Mouse (Mus musculus) stomach, embryonic 16.5 days (tissue): ENCODE results near the gene Nebl. TPM values are rescaled to one million over a fixed set of nuclear protein-coding genes. Genes with fewer than 3 reads are reported as not detected.

Experiments used
- ATAC-seq: fragments of 200-750 bp; cut with Nextera tagmentation; 2 replicates; pipeline ENCODE4 v1.8.0; 2017; ENCODE audit warnings: moderate number of reproducible peaks, moderate TSS enrichment; ENCODE audit not compliant: insufficient read depth, low FRiP score
- H3K27ac ChIP-seq: fragments of 300-500 bp; sonication (generic); 2 replicates; pipeline ENCODE4 v1.5.1; 2014; ENCODE audit warnings: low read length
- H3K27me3 ChIP-seq: fragments of 300-500 bp; sonication (generic); 2 replicates; pipeline ENCODE4 v1.6.1; 2014; ENCODE audit warnings: low read length, control low read depth, mixed read lengths; ENCODE audit not compliant: control insufficient read depth, insufficient read depth
- H3K36me3 ChIP-seq: fragments of 300-500 bp; sonication (generic); 2 replicates; pipeline ENCODE4 v1.6.1; 2014; ENCODE audit warnings: low read length; ENCODE audit not compliant: control insufficient read depth, insufficient read depth
- H3K4me1 ChIP-seq: fragments of 300-500 bp; sonication (generic); 2 replicates; pipeline ENCODE4 v1.6.1; 2014; ENCODE audit warnings: low read length, control low read depth, mixed read lengths; ENCODE audit not compliant: control insufficient read depth, insufficient read depth
- H3K4me2 ChIP-seq: fragments of 300-500 bp; sonication (generic); 2 replicates; pipeline ENCODE4 v1.6.1; 2014; ENCODE audit warnings: low read depth, low read length, mixed read lengths
- H3K4me3 ChIP-seq: fragments of 300-500 bp; sonication (generic); replicated peaks from 2 replicates; pipeline ENCODE4 v1.5.1; 2014; ENCODE audit warnings: mild to moderate bottlenecking, low read length
- H3K9ac ChIP-seq: fragments of 300-500 bp; sonication (generic); 2 replicates; pipeline ENCODE4 v1.6.1; 2014; ENCODE audit warnings: low read length
- H3K9me3 ChIP-seq: fragments of 300-500 bp; sonication (generic); replicated peaks from 2 replicates; pipeline ENCODE4 v1.6.1; 2016; ENCODE audit warnings: low read length, control low read depth; ENCODE audit not compliant: control insufficient read depth
- WGBS: fragments of 180-500 bp; shearing (Covaris S2); extraction: QIAGEN DNeasy Blood & Tissue Kit; methylation state at CpG from one replicate; pipeline ENCODE4 v1.1.7; 2014; 5-methylcytosine and 5-hydroxymethylcytosine counted together
- polyA plus RNA-seq: library from polyadenylated mRNA; unstranded; fragments of >200 nt; fragmentation: Nextera tagmentation; extraction: Ambion mirVana; gene quantifications from 2 replicates; pipeline ENCODE4 v1.2.1, GENCODE M21; 2015

The Nebl gene
- polyA plus RNA-seq, 1 experiment from 2014 or later, result 9.1 TPM

- H3K27me3 ChIP-seq, result no peaks in the 10 kb centered on the region
- H3K4me3 ChIP-seq, result no peak overlapping the region
- WGBS, result 72% methylated on average over 4 of the region's 4 CpGs
- H3K9me3 ChIP-seq, result no peaks in the 10 kb centered on the region
- no peak overlapping the region for H3K9ac ChIP-seq
- H3K4me2 ChIP-seq, result no peak overlapping the region
- H3K27ac ChIP-seq, result no peak overlapping the region
- ATAC-seq, result no peak
- no peaks in the 10 kb centered on the region for H3K36me3 ChIP-seq
- no peaks in the 10 kb centered on the region for H3K4me1 ChIP-seq
Observed at GRCm38 (mm10) chr2:17698161-17699087, 32.8 kb downstream of the Nebl start.

- Histone ChIP-seq H3K27ac (no peak overlapping the region), H3K9me3 (no peaks in the 10 kb centered on the region), H3K36me3 (no peaks in the 10 kb centered on the region), H3K9ac (no peak overlapping the region), H3K27me3 (no peaks in the 10 kb centered on the region), H3K4me3 (no peak overlapping the region), H3K4me1 (no peaks in the 10 kb centered on the region), H3K4me2 (no peak overlapping the region)
- 81% methylated on average over 2 of the region's 2 CpGs for WGBS
- ATAC-seq, result no peak
Observed at GRCm38 (mm10) chr2:17692926-17693325, 38.3 kb downstream of the Nebl start.

DNA sequence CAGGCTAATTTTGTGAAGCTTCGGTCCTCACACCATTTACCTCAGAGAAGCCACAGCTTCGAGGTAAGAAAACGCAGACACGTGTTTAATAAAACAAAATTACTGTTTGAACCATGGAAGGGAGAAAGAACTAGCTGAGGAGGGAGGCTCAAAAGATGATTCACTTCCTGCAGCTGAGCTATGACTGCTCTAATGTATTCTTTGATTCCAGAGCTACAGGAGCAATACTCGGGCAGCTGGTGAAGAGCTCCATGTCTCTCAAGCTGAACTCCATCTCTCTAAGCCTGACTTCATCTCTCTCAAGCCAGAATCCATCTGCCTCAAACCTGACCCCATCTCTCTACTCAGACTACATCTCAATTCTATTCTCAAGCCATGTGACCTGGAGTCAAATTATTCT lies 41.0 kb downstream of the Nebl start:
- no peak overlapping the region for H3K9ac ChIP-seq
- H3K9me3 ChIP-seq, result no peaks in the 10 kb centered on the region
- H3K4me3 ChIP-seq, result no peak overlapping the region
- H3K27me3 ChIP-seq, result no peaks in the 10 kb centered on the region
- H3K4me2 ChIP-seq, result no peak overlapping the region
- no peak for ATAC-seq
- H3K4me1 ChIP-seq, result no peaks in the 10 kb centered on the region
- H3K27ac ChIP-seq, result no peak overlapping the region
- WGBS, result 72% methylated on average over 5 of the region's 5 CpGs
- H3K36me3 ChIP-seq, result no peaks in the 10 kb centered on the region

DNA sequence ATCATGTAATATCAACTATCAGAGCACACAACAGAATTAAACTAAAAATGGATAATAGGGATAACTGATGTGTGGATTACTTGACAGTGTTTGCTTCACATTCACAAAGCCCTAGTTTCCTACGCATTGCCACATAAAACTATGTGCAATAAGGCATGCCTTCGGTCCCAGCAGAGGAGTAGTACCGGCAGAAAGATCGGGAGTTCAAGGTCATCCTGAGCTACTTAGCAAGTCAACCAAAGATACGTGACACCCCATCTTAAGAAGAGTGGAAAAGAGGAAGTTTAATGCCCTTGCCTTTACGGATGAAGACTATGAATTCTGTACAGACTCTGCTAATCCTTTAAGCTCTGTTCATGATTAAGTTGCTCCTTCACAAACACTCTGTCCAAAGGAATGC lies 44.1 kb downstream of the Nebl start:
- H3K4me3 ChIP-seq, result no peak overlapping the region
- no peak overlapping the region for H3K4me2 ChIP-seq
- H3K27me3 ChIP-seq, result no peaks in the 10 kb centered on the region
- H3K27ac ChIP-seq, result no peak overlapping the region
- 78% methylated on average over 6 of the region's 6 CpGs for WGBS
- no peak for ATAC-seq
- H3K36me3 ChIP-seq, result no peaks in the 10 kb centered on the region
- H3K4me1 ChIP-seq, result no peaks in the 10 kb centered on the region
- H3K9ac ChIP-seq, result no peak overlapping the region
- no peaks in the 10 kb centered on the region for H3K9me3 ChIP-seq

GRCm38 (mm10) chr2:17683326-17684040 lies 47.8 kb downstream of the Nebl start:
- H3K36me3 ChIP-seq, result no peaks in the 10 kb centered on the region
- no peaks in the 10 kb centered on the region for H3K9me3 ChIP-seq
- 58% methylated on average over 4 of the region's 4 CpGs for WGBS
- no peak overlapping the region for H3K27ac ChIP-seq
- H3K9ac ChIP-seq, result no peak overlapping the region
- H3K27me3 ChIP-seq, result no peaks in the 10 kb centered on the region
- no peak overlapping the region for H3K4me3 ChIP-seq
- no peak overlapping the region for H3K4me2 ChIP-seq
- ATAC-seq, result no peak
- no peaks in the 10 kb centered on the region for H3K4me1 ChIP-seq

- no peaks in the 10 kb centered on the region for H3K4me1 ChIP-seq
- 88% methylated on average over 10 of the region's 10 CpGs for WGBS
- H3K4me2 ChIP-seq, result no peak overlapping the region
- no peak for ATAC-seq
- H3K9ac ChIP-seq, result no peak overlapping the region
- H3K9me3 ChIP-seq, result no peaks in the 10 kb centered on the region
- no peak overlapping the region for H3K4me3 ChIP-seq
- no peak overlapping the region for H3K27ac ChIP-seq
- H3K27me3 ChIP-seq, result no peaks in the 10 kb centered on the region
- no peaks in the 10 kb centered on the region for H3K36me3 ChIP-seq
Observed at GRCm38 (mm10) chr2:17672156-17672555, 59.1 kb downstream of the Nebl start.

GRCm38 (mm10) chr2:17671566-17671965 lies 59.7 kb downstream of the Nebl start:
- H3K9me3 ChIP-seq, result no peaks in the 10 kb centered on the region
- ATAC-seq, result no peak
- no peak overlapping the region for H3K4me2 ChIP-seq
- H3K4me3 ChIP-seq, result no peak overlapping the region
- H3K36me3 ChIP-seq, result no peaks in the 10 kb centered on the region
- 76% methylated on average over 8 of the region's 8 CpGs for WGBS
- H3K4me1 ChIP-seq, result no peaks in the 10 kb centered on the region
- no peak overlapping the region for H3K27ac ChIP-seq
- H3K9ac ChIP-seq, result no peak overlapping the region
- H3K27me3 ChIP-seq, result no peaks in the 10 kb centered on the region

- Histone ChIP-seq H3K36me3 (no peaks in the 10 kb centered on the region), H3K4me2 (no peak overlapping the region), H3K9me3 (no peaks in the 10 kb centered on the region), H3K27ac (no peak overlapping the region), H3K4me1 (no peaks in the 10 kb centered on the region), H3K27me3 (no peaks in the 10 kb centered on the region), H3K9ac (no peak overlapping the region), H3K4me3 (no peak overlapping the region)
- no peak for ATAC-seq
- WGBS, result 52% methylated on average over 10 of the region's 10 CpGs
Observed at GRCm38 (mm10) chr2:17669953-17670352, 61.3 kb downstream of the Nebl start.

- H3K36me3 ChIP-seq, result no peaks in the 10 kb centered on the region
- no peaks in the 10 kb centered on the region for H3K4me1 ChIP-seq
- no peaks in the 10 kb centered on the region for H3K27me3 ChIP-seq
- H3K9me3 ChIP-seq, result no peaks in the 10 kb centered on the region
- no peak overlapping the region for H3K27ac ChIP-seq
- H3K9ac ChIP-seq, result no peak overlapping the region
- no peak overlapping the region for H3K4me2 ChIP-seq
- H3K4me3 ChIP-seq, result no peak overlapping the region
- WGBS, result 56% methylated on average over 2 of the region's 2 CpGs
- ATAC-seq, result no peak
Observed at GRCm38 (mm10) chr2:17669000-17669399, 62.3 kb downstream of the Nebl start.
